Mouse (Mus musculus): Measurements from ENCODE around the gene Dst.
A peak's percentile ranks its signal among the peaks of the same experiment; 100 is the strongest.

The Dst gene

GRCm38 (mm10) chr1:34139871-34140471, 231.9 kb downstream of the Dst start:
- no peak for DNase-seq

GRCm38 (mm10) chr1:34140686-34141085, 232.7 kb downstream of the Dst start:
- DNase-seq = peak; percentile 44

DNA sequence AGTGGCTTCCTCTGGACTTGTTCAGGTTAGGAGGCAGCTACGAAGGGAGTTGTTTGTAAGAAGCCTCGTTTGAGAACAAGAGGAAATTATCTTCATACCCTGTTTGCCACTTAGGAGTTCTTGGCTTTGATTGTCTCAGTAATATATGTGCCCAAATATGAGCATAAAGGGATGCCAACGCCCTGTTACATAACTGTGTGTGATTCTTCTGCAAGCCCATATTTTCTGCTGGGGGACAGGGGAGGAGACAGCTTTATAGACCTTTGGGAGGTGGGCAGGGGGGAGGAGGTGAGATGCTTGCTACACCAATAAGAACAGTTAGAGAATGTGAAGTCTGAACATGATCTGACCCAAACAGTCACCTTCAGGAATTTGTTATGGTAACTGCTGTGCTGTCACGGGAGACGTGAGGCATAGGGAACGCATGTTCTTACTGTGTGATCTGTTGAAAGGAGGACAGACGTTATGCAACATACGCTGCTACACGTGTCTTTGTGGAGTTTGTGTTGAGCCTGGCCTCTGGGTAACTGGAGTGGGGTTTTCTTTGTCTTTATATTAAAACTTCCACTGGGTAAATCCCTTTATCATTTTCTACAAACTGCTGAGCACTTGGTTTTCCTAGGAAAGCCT, 235.0 kb downstream of the Dst start:
- no peak for DNase-seq

GRCm38 (mm10) chr1:34144826-34145225, 236.8 kb downstream of the Dst start:
- no peak for DNase-seq

DNA sequence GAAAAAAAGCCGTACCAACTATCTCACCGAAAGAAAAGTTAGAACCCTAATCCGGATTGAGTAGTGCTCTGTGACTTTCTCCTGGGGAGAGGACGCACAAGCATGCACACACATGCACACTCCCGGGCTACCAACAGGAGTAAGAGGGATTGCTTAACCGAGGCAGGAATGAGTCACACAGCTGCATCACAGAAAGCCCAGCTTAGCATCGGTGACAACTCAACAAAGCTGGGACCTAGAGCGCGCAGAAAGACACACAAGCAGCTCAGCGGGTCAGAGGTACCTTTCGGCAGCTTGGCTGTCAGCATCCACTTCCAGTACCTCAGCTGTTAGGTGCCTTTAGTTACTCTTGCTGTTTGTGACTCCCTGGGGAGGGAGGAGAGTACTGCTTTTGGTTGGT, 240.0 kb downstream of the Dst start:
- DNase-seq = no peak

GRCm38 (mm10) chr1:34150416-34151093, 242.5 kb downstream of the Dst start:
- no peak for DNase-seq

DNA sequence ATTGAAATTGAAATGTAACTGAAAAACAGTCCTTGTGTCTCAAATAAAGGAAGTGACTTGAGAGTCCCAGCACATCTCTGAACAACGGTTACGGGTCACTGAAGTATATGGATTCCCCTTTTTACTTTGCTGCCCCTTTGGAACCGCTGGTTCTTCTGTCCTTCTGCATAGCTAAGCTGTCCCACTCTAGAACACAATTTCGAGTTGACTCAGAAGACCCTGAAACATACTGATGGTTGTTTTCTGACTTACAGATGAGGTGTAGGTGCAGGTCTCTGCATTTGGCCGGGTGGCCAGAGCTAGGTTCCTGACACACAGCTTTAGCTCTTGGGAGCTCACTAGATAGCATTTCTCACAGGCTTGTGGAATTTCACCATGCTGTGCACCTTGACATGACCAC, 244.7 kb downstream of the Dst start:
- no peak for DNase-seq

GRCm38 (mm10) chr1:34156058-34156457, 248.0 kb downstream of the Dst start:
- DNase-seq = no peak

GRCm38 (mm10) chr1:34157702-34158101, 249.7 kb downstream of the Dst start:
- no peak for DNase-seq

- DNase-seq = no peak
Observed at GRCm38 (mm10) chr1:34158822-34159221, 250.8 kb downstream of the Dst start.

DNA sequence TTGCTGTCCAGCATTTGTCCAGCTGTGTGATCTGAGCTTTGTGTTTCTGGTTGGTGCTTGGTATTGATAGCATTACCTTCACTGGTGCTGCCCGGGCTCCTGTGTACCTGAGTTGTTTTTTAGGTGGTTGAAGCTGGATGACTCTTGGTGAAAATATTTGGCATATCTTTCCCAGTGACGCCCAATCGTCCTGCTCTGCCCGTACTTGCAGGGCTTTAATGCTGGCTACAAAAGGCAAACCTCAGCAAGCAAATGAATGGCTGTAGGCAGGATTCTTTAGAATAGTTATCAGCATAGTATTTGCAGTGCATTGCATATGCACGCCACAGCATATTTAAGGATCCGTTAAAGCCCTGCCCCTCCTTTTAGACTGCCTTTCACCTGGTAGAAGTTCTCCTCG, 251.9 kb downstream of the Dst start:
- DNase-seq = no peak

- peak; percentile 80 for DNase-seq
Observed at GRCm38 (mm10) chr1:34164616-34165295, 256.7 kb downstream of the Dst start.

GRCm38 (mm10) chr1:34165926-34166325, 257.9 kb downstream of the Dst start:
- DNase-seq = no peak

- no peak for DNase-seq
Observed at GRCm38 (mm10) chr1:34167151-34168057, 259.4 kb downstream of the Dst start.

DNA sequence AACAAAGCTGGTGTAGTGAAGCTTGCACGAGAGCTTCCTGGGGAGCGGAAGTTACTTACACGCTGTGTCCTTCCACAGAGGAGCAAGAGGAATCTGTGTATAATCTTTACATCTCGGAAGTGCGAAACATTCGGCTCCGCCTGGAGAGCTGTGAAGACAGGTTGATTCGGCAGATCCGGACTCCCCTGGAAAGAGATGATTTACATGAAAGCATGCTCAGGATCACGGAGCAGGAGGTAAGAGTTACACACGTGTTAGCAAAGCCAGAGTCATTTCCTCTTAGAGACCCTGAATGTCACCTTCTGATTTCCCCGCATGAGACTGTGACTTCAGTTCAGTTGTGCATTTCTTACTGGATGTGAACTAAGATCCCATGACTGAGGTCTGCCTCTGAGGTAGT, 261.1 kb downstream of the Dst start:
- no peak for DNase-seq

GRCm38 (mm10) chr1:34174517-34174916, 266.5 kb downstream of the Dst start:
- no peak for DNase-seq

DNA sequence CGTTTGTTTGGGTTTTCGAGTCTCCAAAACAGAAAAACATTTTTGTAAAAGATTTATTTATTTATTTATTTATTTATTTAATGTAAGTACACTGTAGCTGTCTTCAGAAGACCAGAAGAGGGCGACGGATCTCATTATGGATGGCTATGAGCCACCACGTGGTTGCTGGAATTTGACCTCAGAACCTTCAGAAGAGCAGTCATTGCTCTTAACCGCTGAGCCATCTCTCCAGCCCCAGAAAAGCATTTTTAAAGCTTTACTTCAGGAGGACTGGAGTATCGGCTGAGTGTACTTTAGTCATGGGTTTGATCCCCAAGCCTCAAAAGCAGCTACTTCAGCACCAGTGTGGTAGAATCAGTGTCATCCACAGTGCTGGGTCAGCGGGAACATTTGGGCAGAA, 266.9 kb downstream of the Dst start:
- DNase-seq = no peak

DNA sequence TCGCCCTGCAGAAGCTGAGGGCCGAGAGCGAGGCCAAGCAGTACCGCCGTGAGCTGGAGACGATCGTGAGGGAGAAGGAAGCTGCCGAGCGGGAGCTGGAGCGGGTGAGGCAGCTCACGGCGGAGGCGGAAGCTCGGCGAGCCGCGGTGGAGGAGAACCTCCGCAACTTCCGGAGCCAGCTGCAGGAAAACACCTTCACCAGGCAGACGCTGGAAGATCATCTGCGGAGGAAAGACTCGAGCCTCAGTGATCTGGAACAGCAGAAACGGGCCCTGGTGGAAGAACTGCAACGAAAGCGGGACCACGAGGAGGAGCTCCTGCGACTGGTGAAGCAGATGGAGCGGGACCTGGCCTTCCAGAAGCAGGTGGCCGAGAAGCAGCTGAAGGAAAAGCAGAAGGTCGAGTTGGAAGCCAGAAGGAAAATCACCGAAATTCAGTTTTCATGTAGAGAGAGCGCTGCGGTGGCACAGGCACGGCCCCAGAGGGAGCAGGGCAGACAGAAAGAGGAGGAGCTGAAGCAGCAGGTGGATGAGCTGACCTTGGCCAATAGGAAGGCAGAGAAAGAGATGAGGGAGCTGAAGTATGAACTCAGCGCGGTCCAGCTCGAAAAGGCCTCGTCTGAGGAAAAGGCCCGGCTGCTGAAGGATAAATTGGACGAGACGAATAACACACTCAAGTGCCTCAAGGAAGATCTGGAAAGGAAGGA, 270.1 kb downstream of the Dst start:
- peak; percentile 38 for DNase-seq

GRCm38 (mm10) chr1:34179756-34180155, 271.7 kb downstream of the Dst start:
- DNase-seq = no peak

- DNase-seq = peak; percentile 82
Observed at GRCm38 (mm10) chr1:34182406-34183249, 274.6 kb downstream of the Dst start.

All from cerebellum, adult 11 months (tissue).